Mouse (Mus musculus) lung, postnatal 36 days (tissue): ENCODE results near the gene Dgke.

ENCODE experiments used
- DNase-seq: peaks from one replicate; pipeline ENCODE4 v3.0.0; 2022; ENCODE audit warnings: mixed read lengths

Dgke gene

DNA sequence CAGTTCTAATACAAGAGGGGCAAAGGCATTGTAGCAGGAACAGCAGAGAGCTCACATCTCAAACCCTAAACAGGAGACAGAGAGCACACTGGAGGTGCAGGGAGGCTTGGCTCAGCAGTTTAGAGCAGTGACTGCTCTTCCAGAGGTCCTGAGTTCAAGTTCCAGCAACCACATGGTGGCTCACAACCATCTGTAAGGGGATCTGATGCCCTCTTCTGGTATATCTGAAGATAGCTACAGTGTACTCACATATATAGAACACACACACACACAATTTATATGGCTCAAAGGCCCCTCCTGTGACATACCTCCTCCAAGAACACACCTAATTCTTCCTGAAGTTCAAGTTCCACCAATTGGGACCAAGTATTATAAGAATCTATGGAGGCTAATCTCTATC lies 32.1 kb downstream of the Dgke start:
- DNase-seq = peak; percentile 24

GRCm38 (mm10) chr11:89031189-89031588 lies 35.5 kb downstream of the Dgke start:
- no peak for DNase-seq

- DNase-seq = no peak
Observed at GRCm38 (mm10) chr11:89030552-89030951, 36.1 kb downstream of the Dgke start.

- peak; percentile 78 for DNase-seq
Observed at GRCm38 (mm10) chr11:89028871-89029405, 37.7 kb downstream of the Dgke start.

- peak; percentile 84 for DNase-seq
Observed at GRCm38 (mm10) chr11:89027955-89028361, 38.7 kb downstream of the Dgke start.

- no peak for DNase-seq
Observed at GRCm38 (mm10) chr11:89026117-89026516, 40.5 kb downstream of the Dgke start.

GRCm38 (mm10) chr11:89025603-89026002 lies 41.0 kb downstream of the Dgke start:
- no peak for DNase-seq

GRCm38 (mm10) chr11:89024181-89024881 lies 42.3 kb downstream of the Dgke start:
- DNase-seq = peak; percentile 91

GRCm38 (mm10) chr11:89023477-89023876 lies 43.2 kb downstream of the Dgke start:
- DNase-seq = no peak

DNA sequence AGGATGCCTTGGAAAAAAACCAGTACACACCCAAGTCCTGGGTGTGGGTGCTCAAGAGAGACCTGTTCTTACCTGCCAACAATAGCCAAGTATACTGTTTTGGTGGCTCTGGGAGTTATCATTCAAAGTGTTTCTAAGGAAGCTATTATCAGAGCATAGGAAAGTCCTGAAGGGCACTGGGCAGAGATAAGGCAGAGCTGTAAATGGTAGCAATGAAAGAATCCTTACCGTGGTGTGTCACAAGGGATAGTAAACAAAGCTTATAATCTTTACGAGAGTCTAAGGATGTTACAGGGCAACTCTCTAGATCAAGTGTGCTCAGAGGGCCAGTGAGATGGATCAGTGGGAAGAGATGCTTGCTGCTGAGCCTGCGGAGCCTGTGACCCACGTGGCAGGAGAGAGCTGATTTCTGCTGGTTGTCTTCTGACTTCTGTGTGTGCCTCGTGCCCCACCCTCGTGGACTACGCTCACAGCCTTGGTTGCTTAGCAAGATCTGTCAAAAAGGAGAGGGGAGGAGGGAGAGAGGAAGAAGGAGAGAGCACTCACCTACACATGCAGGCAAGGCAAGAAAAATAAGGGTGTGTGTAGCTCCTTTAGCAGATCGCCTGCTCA lies 44.4 kb downstream of the Dgke start:
- no peak for DNase-seq

DNA sequence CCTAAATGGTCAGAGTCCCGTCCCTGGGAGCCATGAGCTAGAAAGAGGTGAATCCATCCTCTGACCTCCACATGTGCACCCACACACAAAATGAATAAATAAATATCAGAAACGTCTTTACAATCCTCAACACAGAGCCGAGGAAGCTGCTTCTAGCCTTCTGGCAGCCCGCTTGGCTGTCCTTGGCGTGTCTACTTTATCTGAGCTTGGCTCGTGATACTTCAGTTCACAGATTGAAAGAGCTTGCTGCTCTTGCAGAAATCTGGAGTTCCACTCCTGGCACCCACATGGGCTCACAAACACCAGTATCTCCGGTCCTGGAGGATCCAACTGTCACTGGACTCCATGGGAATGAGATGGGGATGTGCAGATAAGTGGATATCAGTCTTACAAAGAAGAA lies 45.0 kb downstream of the Dgke start:
- DNase-seq = no peak

DNA sequence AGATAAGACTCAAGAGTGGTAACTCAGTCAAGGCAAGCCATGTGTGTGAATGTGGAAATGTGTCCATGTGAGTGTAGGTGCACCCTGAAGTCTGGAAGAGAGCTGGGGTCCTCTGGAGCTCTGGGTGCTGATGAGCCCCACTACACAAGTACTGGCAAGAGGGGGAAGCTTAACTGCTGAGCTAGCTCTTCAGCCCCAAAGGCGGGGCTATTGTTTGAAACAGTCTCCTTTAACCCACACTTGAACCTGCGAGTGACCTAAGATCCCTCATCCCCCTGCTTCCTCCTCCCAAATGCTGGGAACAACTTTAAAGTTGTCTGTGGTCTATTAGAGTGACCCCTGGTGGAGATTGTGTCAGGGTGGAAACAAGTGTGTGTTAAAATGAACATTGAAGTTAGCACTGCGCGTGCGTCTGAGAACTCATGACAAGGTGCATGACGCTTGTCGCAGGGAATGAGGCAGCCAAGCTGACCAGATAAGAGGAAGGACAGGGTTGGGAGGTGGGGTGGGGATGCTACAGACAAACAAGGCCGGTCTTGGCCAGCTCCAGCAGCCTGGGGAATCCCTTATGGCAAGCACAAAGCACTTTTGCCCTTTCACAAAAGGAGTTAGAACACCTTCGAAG lies 45.9 kb downstream of the Dgke start:
- DNase-seq = peak; percentile 57

- no peak for DNase-seq
Observed at GRCm38 (mm10) chr11:89017514-89018182, 49.0 kb downstream of the Dgke start.

- no peak for DNase-seq
Observed at GRCm38 (mm10) chr11:89012241-89012640, 54.4 kb downstream of the Dgke start.

DNA sequence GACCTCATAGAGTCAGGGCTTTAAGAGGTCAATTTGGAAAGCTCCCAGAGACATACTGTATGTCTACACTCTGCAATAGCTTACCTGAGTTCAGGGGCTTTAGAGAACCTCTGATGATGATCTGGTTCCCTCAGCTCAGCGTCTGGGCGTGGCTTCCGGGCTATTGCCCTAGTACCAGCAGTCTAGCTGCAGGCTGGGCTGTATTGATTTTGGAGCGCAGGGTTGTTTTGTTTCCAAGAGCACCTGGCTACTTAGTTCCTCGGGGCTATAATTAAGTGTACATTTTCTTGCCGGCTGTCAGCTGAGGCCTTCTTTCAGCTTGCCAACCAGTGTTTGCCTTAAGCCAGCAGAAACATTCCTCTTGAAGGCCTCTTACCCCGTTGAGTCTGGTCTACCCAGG lies 57.2 kb downstream of the Dgke start:
- no peak for DNase-seq

GRCm38 (mm10) chr11:89009066-89009465 lies 57.6 kb downstream of the Dgke start:
- DNase-seq = no peak

DNA sequence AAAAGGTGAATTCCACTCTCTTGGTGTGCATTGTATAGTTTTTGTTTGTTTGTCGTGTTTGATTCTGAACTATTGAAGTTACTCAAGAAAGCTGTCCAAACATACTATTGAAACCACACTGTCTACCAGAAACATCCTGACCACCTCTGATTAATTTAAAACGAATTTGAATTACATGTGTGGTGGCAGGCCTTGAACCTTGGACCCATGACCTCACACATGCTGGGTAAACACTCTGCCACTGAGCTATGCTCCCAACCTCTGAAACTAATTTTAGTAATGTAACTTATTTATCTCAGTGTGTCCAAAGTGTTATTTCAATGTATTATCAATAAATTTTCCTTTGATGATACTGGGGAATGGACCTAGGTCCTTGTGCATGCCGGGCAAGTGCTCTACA lies 59.1 kb downstream of the Dgke start:
- DNase-seq = no peak

GRCm38 (mm10) chr11:89006404-89006803 lies 60.2 kb downstream of the Dgke start:
- no peak for DNase-seq

DNA sequence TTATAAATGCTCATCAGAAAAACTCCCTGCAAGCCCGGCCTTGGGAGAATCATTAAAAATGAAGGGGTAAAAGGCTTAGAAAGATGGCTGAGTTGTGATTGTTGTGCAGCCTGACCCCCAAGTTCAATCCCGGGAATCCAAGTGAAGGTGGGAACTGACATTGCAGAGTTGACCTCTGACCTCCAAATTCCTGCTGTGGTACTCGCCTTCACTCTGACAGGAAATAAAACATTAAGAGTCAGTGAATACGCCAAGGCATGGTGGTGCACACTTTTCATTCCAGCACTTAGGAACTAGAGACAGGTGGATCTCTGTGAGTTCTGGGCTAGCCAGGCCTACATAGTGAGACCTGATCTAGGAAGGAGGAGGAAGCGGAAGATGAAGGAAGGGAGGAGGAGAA lies 61.2 kb downstream of the Dgke start:
- DNase-seq = no peak

DNA sequence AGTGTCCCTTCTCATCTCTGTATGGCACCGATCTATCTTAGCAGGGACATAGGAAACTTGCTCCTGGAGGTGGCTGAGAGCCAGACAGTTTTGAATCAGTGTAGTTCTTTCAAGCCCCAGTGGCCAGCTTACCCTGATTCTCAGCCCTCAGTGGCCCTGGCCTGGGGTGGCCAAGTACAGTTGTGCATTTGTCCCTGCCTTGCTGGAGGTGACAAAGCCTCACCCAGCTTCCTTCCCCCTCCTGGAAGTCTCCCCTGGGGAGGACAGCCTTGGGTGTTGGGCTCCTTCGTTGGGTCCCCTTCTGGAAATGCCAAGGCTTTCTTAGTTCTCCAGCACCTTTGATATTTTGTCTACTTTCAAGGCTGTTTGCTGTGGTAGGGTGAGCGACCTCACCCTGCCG lies 62.9 kb downstream of the Dgke start:
- no peak for DNase-seq

- DNase-seq = no peak
Observed at GRCm38 (mm10) chr11:89003078-89003477, 63.6 kb downstream of the Dgke start.

GRCm38 (mm10) chr11:89002621-89003020 lies 64.0 kb downstream of the Dgke start:
- DNase-seq = no peak

- no peak for DNase-seq
Observed at GRCm38 (mm10) chr11:89002068-89002467, 64.6 kb downstream of the Dgke start.
